In genomic region chr6:22493632-22494260, GRCm38 (mm10) we compare ENCODE assay signal across 8 mouse cellular contexts.
A peak's percentile ranks its signal among the peaks of the same experiment; 100 is the strongest.
DNase-seq lines count a peak whose midpoint lies in the region; ATAC-seq lines count a peak whose summit lies in the region.

No protein-coding gene starts in this region.

- no peaks in the 10 kb centered on the region for H3K4me1 ChIP-seq in hindbrain, embryonic 11.5 days (replicated peaks; ENCODE audit: control insufficient read depth, insufficient read depth, low read length)
- no peaks in the 10 kb centered on the region for H3K4me1 ChIP-seq in hindbrain, embryonic 10.5 days (replicated peaks)
- no peaks in the 10 kb centered on the region for H3K4me1 ChIP-seq in midbrain, embryonic 13.5 days (replicated peaks)

- H3K9me3 ChIP-seq in hindbrain, embryonic 11.5 days (ENCODE audit: control insufficient read depth, low read length): no peaks in the 10 kb centered on the region
- no peaks in the 10 kb centered on the region for H3K9me3 ChIP-seq in hindbrain, embryonic 10.5 days
- H3K9me3 ChIP-seq in midbrain, embryonic 13.5 days: no peaks in the 10 kb centered on the region

- no peak overlapping the region for H3K9ac ChIP-seq in hindbrain, embryonic 11.5 days (ENCODE audit: low read depth, low read length)
- H3K9ac ChIP-seq in midbrain, embryonic 13.5 days (replicated peaks): no peak overlapping the region

- no peak overlapping the region for H3K4me2 ChIP-seq in hindbrain, embryonic 11.5 days (replicated peaks; ENCODE audit: low read depth, low read length)
- no peak overlapping the region for H3K4me2 ChIP-seq in midbrain, embryonic 13.5 days (replicated peaks)

- no peaks in the 10 kb centered on the region for H3K27me3 ChIP-seq in hindbrain, embryonic 11.5 days (ENCODE audit: control insufficient read depth, insufficient read depth, low read length)
- no peaks in the 10 kb centered on the region for H3K27me3 ChIP-seq in hindbrain, embryonic 10.5 days (ENCODE audit: insufficient read depth, poor library complexity, severe bottlenecking)
- no peaks in the 10 kb centered on the region for H3K27me3 ChIP-seq in midbrain, embryonic 13.5 days

- no peaks in the 10 kb centered on the region for H3K36me3 ChIP-seq in hindbrain, embryonic 11.5 days (ENCODE audit: control insufficient read depth, insufficient read depth, low read length)
- no peaks in the 10 kb centered on the region for H3K36me3 ChIP-seq in hindbrain, embryonic 10.5 days
- H3K36me3 ChIP-seq in midbrain, embryonic 13.5 days: no peaks in the 10 kb centered on the region

- WGBS in hindbrain, embryonic 11.5 days: 47% methylated on average over 11 of the region's 11 CpGs
- WGBS in hindbrain, embryonic 10.5 days: 54% methylated on average over 11 of the region's 11 CpGs
- WGBS in midbrain, embryonic 13.5 days: 41% methylated on average over 11 of the region's 11 CpGs

- DNase-seq in hindbrain, embryonic 11.5 days (ENCODE audit: low spot score): peak; percentile 71
- DNase-seq in hindbrain, embryonic 10.5 days (ENCODE audit: low spot score): no peak
- DNase-seq in CD4-positive helper T cell, adult 2 months (ENCODE audit: low read depth, low spot score): peak; percentile 62
- DNase-seq in adrenal gland, postnatal 36 days: peak; percentile 3 to 17
- peak; percentile 65 for DNase-seq in forelimb bud, embryonic 11.5 days (ENCODE audit: low read depth, low spot score)
- peak; percentile 49 for DNase-seq in kidney, postnatal 14 days
- DNase-seq in gastrocnemius, postnatal 10 days: no peak

- ATAC-seq in hindbrain, embryonic 11.5 days (ENCODE audit: low FRiP score): no peak
- peak; percentile 70 for ATAC-seq in midbrain, embryonic 13.5 days

- no peak overlapping the region for H3K27ac ChIP-seq in hindbrain, embryonic 11.5 days (ENCODE audit: low read depth, low read length)
- no peak overlapping the region for H3K27ac ChIP-seq in hindbrain, embryonic 10.5 days
- no peak overlapping the region for H3K27ac ChIP-seq in midbrain, embryonic 13.5 days

- no peak overlapping the region for H3K4me3 ChIP-seq in hindbrain, embryonic 11.5 days (ENCODE audit: low read depth, low read length)
- H3K4me3 ChIP-seq in hindbrain, embryonic 10.5 days: no peak overlapping the region
- no peak overlapping the region for H3K4me3 ChIP-seq in midbrain, embryonic 13.5 days (replicated peaks)

Comparison
In these comparisons a context has a peak if more than half of its experiments do, and no peak if none do; other contexts are left out.
1. DNase-seq: peak in hindbrain, embryonic 11.5 days (single experiment), CD4-positive helper T cell, adult 2 months (single experiment), adrenal gland, postnatal 36 days (2 of 2), forelimb bud, embryonic 11.5 days (single experiment) and kidney, postnatal 14 days (single experiment); none in hindbrain, embryonic 10.5 days (single experiment) and gastrocnemius, postnatal 10 days (single experiment).